Mouse (Mus musculus) heart, postnatal 0 days (tissue): ENCODE measurements around the gene Olfr187.

Source experiments
- CTCF ChIP-seq: IDR thresholded peaks from 2 replicates; pipeline ENCODE4 v1.5.1; 2016; ENCODE audit warnings: antibody characterized with exemption, control low read depth, low read depth
- EP300 ChIP-seq: IDR thresholded peaks from 2 replicates; pipeline ENCODE4 v1.6.1; 2016; ENCODE audit warnings: antibody characterized with exemption, low read depth

GRCm38 (mm10) chr16:59073520-59073919 lies 34.0 kb upstream of the Olfr187 start:
- TF ChIP-seq CTCF (no peak), EP300 (no peak)
